Mouse (Mus musculus) myocyte (in vitro differentiated cells): ENCODE results near the gene Gstp1. TPM values are rescaled to one million over a fixed set of nuclear protein-coding genes. Genes with fewer than 3 reads are reported as not detected.
A peak's percentile ranks its signal among the peaks of the same experiment; 100 is the strongest.

ENCODE experiments used
- H3K27me3 ChIP-seq: one replicate; pipeline ENCODE4 v1.6.1; 2011; ENCODE audit not compliant: control insufficient read depth, insufficient read depth, insufficient read length
- H3K36me3 ChIP-seq: one replicate; pipeline ENCODE4 v1.6.1; 2011; ENCODE audit not compliant: control insufficient read depth, insufficient read depth
- H3K4me2 ChIP-seq: one replicate; pipeline ENCODE4 v1.6.1; 2011; ENCODE audit warnings: low read depth, control low read depth
- H3K4me3 ChIP-seq: one replicate; pipeline ENCODE4 v1.5.1; 2011; ENCODE audit warnings: mild to moderate bottlenecking, control low read depth, moderate library complexity
- H3K79me2 ChIP-seq: one replicate; pipeline ENCODE4 v1.6.1; 2011; ENCODE audit not compliant: control insufficient read depth, insufficient read depth
- H3ac ChIP-seq: one replicate; pipeline ENCODE4 v1.6.1; 2011; ENCODE audit not compliant: control insufficient read depth, insufficient read length
- CEBPB ChIP-seq: IDR thresholded peaks from 2 replicates; pipeline ENCODE4 v1.6.1; 2011; ENCODE audit warnings: mild to moderate bottlenecking, moderate library complexity; ENCODE audit not compliant: poor library complexity, insufficient read depth, severe bottlenecking
- E2F4 ChIP-seq: IDR thresholded peaks from one replicate; pipeline ENCODE4 v1.6.1; 2011; ENCODE audit warnings: mild to moderate bottlenecking, control low read depth, moderate library complexity; ENCODE audit not compliant: insufficient read depth
- MAX ChIP-seq: IDR thresholded peaks from one replicate; pipeline ENCODE4 v1.6.1; 2011; ENCODE audit warnings: low read depth, mild to moderate bottlenecking, control low read depth
- MYOD1 ChIP-seq, 3 experiments: IDR thresholded peaks; one replicate each; pipeline ENCODE4 v1.6.1; 2011; ENCODE audit warnings: control low read depth in 2 of 3, low read depth in 2 of 3, mild to moderate bottlenecking in 2 of 3, moderate library complexity in 1 of 3; ENCODE audit not compliant: insufficient read length in 2 of 3, control insufficient read depth in 1 of 3
- MYOG ChIP-seq, 3 experiments: IDR thresholded peaks; one replicate each; pipeline ENCODE4 v1.6.1; 2011; ENCODE audit warnings: control low read depth in 2 of 3, low read depth in 2 of 3, mild to moderate bottlenecking in 2 of 3; ENCODE audit not compliant: insufficient read length in 2 of 3, control insufficient read depth in 1 of 3, insufficient read depth in 1 of 3
- POLR2AphosphoS2 ChIP-seq: IDR thresholded peaks from one replicate; pipeline ENCODE4 v1.6.1; 2011; ENCODE audit warnings: low read depth, control low read depth; ENCODE audit not compliant: insufficient read length
- REST ChIP-seq: IDR thresholded peaks from one replicate; pipeline ENCODE4 v1.6.1; 2011; ENCODE audit warnings: mild to moderate bottlenecking, control low read depth, moderate library complexity; ENCODE audit not compliant: insufficient read depth, insufficient read length
- SRF ChIP-seq: IDR thresholded peaks from one replicate; pipeline ENCODE4 v1.6.1; 2011; ENCODE audit warnings: low read depth; ENCODE audit not compliant: control insufficient read depth, insufficient read length
- TCF12 ChIP-seq: IDR thresholded peaks from one replicate; pipeline ENCODE4 v1.6.1; 2011; ENCODE audit warnings: mild to moderate bottlenecking, control low read depth; ENCODE audit not compliant: poor library complexity, insufficient read depth, severe bottlenecking
- TCF3 ChIP-seq: IDR thresholded peaks from one replicate; pipeline ENCODE4 v1.6.1; 2011; ENCODE audit warnings: low read depth, control low read depth; ENCODE audit not compliant: insufficient read length
- USF1 ChIP-seq: IDR thresholded peaks from one replicate; pipeline ENCODE4 v1.6.1; 2011; ENCODE audit warnings: low read depth, mild to moderate bottlenecking, control low read depth, moderate library complexity
- polyA plus RNA-seq: library from polyadenylated mRNA; unstranded; fragments of >200 nt; fragmentation: generic; extraction: Trizol; gene quantifications from one replicate; pipeline ENCODE4 v1.2.1, GENCODE M21; 2012; ENCODE audit warnings: missing spikeins

Gstp1 gene
- polyA plus RNA-seq, 1 experiment, result 768 TPM

DNA sequence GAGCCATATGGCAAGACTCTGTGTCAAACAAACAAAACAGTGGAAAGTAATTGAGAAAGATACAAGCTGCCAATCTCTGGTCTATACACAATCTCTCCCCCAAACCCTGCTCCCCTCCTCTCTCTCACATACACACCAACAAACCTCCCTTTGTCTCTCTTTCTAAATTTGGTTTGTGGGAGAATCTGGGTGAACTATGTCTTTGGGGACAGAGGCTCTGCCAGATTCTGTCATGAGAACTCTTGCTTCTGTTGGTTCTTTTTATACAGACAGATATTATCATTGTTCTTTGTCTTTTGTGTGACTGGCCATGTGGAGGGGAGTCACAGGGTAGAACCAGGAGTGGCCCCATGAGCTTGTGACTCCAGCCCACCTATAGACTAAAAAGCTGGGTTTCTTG lies 10.2 kb downstream of the Gstp1 start:
- Histone ChIP-seq H3K4me2 (no peak overlapping the region), H3K79me2 (no peaks in the 10 kb centered on the region), H3K27me3 (no peaks in the 10 kb centered on the region), H3ac (no peak overlapping the region), H3K36me3 (no peaks in the 10 kb centered on the region), H3K4me3 (no peak overlapping the region)
- no peak for TF ChIP-seq MYOG (IDR thresholded peaks at IDR 0.05; ENCODE audit: control insufficient read depth in 1 of 3, insufficient read depth in 1 of 3, insufficient read length in 2 of 3, low read depth in 2 of 3)

DNA sequence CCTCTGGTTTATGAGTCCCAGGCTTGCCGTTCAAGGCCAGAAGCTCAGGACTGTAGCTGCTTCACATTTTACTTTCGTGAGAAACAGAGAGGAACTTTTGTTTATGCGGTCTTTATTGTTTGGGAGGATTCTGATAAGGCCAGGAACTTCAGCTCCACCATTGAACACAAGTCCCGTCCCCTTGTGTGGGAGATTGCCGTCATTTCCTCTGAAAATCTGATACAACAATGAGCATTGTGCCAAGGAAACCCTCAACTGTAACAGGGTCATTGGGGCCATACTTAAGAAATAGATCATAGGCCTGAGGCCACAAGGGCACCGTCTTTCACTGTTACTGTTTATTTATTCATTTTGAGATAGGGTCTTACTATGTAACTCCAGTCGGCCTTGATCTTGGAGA lies 14.6 kb downstream of the Gstp1 start:
- Histone ChIP-seq H3K36me3 (no peaks in the 10 kb centered on the region), H3K4me3 (no peak overlapping the region), H3ac (no peak overlapping the region), H3K79me2 (no peaks in the 10 kb centered on the region), H3K4me2 (no peak overlapping the region), H3K27me3 (no peaks in the 10 kb centered on the region)
- no peak for TF ChIP-seq REST
- no peak for TF ChIP-seq CEBPB
- TF ChIP-seq MYOG (IDR thresholded peaks at IDR 0.05; ENCODE audit: control insufficient read depth in 1 of 3, insufficient read depth in 1 of 3, insufficient read length in 2 of 3, low read depth in 2 of 3), result no peak
- TF ChIP-seq SRF, result no peak
- TF ChIP-seq MAX, result no peak
- TF ChIP-seq TCF3, result no peak
- TF ChIP-seq MYOD1 (IDR thresholded peaks at IDR 0.05; ENCODE audit: control insufficient read depth in 1 of 3, insufficient read length in 2 of 3, low read depth in 2 of 3), result no peak

DNA sequence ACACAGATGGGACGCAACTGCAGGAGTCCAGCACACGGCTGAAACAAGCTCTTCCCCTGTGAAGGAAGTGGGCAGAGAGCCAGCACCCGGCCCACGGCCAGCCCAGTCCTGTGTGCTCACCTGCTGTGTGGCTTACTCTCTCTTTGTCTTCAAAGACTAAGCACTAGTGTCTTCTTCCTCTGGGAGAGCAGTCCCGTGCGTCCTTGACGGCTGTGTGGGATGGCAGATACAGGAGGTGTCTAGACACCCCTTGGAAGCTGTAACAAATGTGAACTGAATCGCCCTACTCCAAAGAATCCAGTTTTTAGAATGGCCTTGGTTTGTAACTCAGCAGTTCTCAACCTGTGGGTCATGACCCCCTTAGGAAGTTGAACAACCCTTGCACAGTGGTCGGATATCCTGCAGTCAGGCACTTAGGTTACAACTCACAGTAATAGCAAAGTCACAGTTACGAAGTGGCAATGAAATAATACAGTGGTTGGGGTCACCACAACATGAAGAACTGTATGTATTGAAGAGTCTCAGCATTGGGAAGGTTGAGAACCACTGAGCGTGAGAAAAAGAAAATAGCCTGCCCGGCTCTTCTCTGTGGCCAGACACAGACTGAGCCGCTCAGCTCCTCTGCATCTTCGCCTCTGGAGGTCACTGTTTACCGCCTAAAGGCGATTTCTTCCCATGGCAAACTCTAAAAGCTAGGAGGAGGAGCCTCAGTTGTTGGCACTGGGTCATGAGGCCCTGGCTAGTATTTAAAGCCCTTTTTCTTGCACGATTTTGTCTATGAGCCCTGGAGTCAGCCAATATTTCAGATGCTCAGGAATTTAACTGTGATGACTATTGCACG lies 18.8 kb downstream of the Gstp1 start:
- Histone ChIP-seq H3K27me3 (no peaks in the 10 kb centered on the region), H3K79me2 (no peaks in the 10 kb centered on the region), H3K4me3 (no peak overlapping the region), H3K4me2 (peak overlapping the region; percentile 64), H3ac (no peak overlapping the region), H3K36me3 (no peaks in the 10 kb centered on the region)
- TF ChIP-seq MYOD1 (IDR thresholded peaks at IDR 0.05; ENCODE audit: control insufficient read depth in 1 of 3, insufficient read length in 2 of 3, low read depth in 2 of 3), result no peak
- no peak for TF ChIP-seq POLR2AphosphoS2
- TF ChIP-seq E2F4, result no peak
- TF ChIP-seq MAX, result no peak

DNA sequence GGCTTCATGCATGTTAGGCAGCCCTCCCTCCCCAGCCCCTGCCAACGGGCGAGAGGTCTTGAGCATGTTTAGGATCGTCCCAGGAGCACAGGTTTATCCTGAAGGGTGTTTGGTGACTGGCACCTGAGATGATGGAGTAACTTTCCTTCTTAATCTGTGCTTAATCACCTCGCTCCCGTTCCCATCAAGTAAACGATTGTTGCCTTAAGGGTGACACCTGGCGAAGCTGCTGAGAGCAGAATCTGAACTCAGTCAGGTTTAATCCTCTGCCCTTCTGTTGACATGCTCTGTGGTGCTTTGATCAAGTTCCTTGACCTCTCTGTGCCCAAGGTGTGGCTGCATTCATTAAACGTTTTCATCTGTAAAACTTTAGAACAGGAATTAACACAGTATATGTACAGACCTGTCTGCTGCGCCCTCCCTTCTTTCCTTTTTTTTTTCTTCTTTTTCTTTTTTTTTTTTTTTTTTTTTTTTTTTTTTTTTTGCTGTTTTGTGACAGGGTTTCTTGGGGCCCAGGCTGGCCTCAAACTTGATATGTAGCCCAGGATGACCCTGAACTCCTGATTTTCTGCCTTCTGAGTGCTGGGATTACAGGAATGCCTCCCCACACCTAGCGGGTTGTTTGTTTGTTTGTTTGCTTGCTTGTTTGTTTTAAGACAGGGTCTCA lies 19.7 kb downstream of the Gstp1 start:
- Histone ChIP-seq H3ac (no peak overlapping the region), H3K4me2 (no peak overlapping the region), H3K79me2 (no peaks in the 10 kb centered on the region), H3K27me3 (no peaks in the 10 kb centered on the region), H3K4me3 (no peak overlapping the region), H3K36me3 (no peaks in the 10 kb centered on the region)
- TF ChIP-seq TCF12 (no peak), POLR2AphosphoS2 (no peak), E2F4 (no peak), CEBPB (no peak), TCF3 (no peak), MYOD1 (IDR thresholded peaks at IDR 0.05; ENCODE audit: control insufficient read depth in 1 of 3, insufficient read length in 2 of 3, low read depth in 2 of 3) (no peak)

DNA sequence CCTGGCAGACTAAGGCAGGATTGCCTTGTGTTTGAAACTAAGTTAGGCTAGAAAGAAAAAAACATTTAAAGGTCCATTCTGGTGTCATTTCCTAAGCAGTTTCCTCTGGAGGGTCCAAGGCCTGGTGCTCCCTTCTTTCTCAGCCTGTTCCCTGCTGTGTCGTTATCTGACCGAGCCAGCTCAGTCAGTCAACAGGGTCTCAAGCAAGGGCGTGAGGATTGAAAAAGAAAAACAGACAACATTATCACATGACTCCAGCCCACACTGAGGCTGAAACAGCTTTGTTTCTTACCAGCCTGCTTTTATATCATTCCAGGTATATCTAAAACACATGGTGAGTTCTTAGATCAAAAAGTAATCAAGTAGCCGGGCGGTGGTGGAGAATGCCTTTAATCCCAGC lies 22.1 kb downstream of the Gstp1 start:
- peaks cover 12% of the 10 kb centered on the region for H3K79me2 ChIP-seq
- no peak overlapping the region for H3K4me3 ChIP-seq
- H3K36me3 ChIP-seq, result no peaks in the 10 kb centered on the region
- TF ChIP-seq TCF12 (no peak), USF1 (no peak), POLR2AphosphoS2 (no peak)
- no peak overlapping the region for H3K4me2 ChIP-seq
- no peak overlapping the region for H3ac ChIP-seq
- no peaks in the 10 kb centered on the region for H3K27me3 ChIP-seq

DNA sequence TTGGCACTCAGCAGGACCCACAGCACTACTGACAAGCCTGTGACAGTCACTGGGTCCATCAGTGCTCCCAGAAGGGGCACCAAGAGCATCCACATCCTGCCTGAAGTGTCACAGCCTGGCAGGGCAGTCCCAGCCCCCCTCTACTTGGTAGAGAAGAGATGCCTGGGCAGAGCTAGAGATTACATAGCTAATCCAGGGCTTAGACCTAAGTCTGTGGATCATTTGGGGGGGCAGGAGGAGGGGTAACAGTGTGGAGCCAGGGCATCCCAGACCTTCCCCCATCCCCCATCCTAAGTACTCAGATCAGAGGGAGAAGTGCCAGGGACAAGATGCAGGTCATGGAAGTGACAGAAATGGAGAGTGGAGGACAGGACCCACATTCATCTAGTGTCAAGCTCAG lies 23.0 kb downstream of the Gstp1 start:
- TF ChIP-seq MYOD1 (IDR thresholded peaks at IDR 0.05; ENCODE audit: control insufficient read depth in 1 of 3, insufficient read length in 2 of 3, low read depth in 2 of 3), result no peak
- Histone ChIP-seq H3ac (no peak overlapping the region), H3K4me3 (no peak overlapping the region)

More for the DNA sequence above, 23.0 kb downstream of the Gstp1 start:
- Histone ChIP-seq H3K36me3 (peaks cover 7% of the 10 kb centered on the region), H3K4me2 (no peak overlapping the region), H3K27me3 (no peaks in the 10 kb centered on the region), H3K79me2 (peaks cover 15% of the 10 kb centered on the region)
